Mouse (Mus musculus) telencephalon, adult 2 months (tissue): Measurements from ENCODE around the gene Tgfbi.

Source experiments
- DNase-seq: peaks from one replicate; pipeline ENCODE4 v3.0.0-alpha.2; 2011; ENCODE audit warnings: low read depth, low spot score

The Tgfbi gene

DNA sequence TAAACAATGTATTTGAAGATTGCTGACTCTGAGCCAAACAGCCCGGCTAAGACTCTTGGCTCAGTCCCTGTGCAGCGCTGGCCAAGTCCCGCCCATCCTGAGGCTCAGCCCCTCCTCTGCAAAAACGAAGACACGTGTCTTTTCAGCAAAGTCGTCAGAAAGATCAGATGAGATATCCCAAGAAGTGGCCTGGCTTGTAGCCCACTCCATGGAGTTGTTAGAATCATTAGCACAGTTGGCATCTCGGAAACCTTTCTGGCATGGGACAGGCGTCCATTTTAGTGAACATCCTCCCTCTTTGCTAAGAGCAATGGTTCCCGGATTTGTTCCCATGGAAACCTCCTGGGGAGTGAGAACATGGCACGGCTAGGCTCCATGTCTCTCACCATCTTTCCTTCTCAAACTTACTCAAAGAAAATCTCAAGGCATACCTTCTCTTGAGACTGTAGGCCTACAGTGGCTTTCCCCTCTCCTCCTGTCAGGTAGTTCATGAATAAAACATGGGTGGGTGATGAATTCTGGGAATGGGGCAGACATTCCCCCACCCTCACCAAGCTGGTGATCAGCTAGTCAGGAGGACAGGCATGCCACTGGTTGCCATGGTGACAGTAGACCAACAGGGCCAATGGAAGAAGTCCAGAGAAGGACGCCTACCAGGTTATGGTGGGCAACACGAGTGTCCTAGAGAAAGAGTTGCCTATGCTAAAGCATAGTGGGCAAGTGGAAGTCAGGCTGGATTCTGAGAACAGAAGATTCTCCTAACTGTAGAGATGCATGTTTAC lies 11.3 kb upstream of the Tgfbi start:
- no peak for DNase-seq

DNA sequence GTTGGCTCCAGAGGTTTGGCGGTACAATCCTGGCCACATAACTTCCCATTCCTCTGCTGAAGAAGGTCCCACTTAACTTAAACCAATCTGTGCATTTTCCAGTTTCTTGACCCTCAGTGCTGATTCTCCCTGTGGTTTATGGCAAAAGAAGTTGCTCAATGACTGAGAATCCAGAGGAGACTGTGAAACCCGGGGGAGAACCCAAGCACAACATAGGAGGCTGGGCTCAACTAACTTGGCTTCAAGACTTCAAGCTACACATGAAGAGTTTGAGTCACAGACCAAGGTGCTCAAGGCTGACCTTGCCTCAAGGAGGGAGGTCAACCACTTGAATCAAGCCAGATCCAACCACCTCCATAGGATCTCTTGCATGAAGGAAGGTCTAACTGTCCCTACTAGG lies 9.8 kb upstream of the Tgfbi start:
- no peak for DNase-seq

DNA sequence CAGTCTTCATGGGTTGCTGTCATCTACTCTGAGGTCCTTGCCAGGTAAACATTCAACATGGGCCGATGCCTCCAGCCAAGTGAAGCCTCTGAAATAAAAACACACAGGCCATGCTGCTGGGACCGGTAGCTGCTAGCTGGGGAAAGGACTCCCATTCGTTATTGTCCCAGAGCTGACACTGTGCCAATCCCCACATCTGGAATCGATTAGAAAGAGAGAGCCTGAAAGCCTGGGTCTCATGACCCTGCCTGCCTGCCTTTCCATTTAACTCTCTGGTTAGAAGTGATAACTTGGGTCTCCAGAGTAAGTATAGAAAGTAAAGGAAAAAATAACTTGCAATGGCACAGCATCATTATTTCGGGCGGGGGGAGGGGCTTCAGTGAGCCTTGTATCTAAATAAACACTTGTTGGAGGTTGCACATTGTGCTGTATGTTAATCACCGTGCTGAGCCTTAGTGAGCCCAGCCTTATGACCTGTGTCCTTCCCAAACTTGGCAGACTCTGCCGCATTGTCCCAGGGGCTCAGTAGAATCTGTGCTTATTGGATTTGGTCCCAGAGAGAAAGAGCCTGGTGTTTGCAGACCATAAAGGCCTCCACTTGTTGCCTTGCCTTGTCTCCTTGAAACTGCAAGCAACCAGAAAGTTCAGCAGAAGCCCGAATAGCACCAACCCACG lies 9.0 kb upstream of the Tgfbi start:
- no peak for DNase-seq

DNA sequence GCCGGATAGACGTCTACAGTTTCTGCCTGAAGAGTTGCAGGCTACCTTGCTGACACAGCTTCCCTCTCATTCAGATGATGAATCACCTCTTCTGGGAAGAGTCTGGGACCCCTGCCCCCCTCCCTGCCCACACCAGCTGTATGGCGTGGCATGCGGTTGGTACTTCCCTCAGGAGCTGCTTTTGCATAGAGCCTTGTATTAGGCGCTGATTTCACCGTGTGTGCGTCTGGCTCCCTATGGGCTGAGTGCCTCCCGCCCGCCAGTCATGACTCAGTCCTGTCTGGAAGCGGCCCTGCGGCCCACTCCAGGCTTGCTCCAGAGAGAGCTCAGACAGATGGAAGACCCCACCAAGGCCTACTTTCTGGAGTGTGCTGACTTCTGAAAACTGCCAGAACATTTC lies 8.1 kb upstream of the Tgfbi start:
- no peak for DNase-seq

DNA sequence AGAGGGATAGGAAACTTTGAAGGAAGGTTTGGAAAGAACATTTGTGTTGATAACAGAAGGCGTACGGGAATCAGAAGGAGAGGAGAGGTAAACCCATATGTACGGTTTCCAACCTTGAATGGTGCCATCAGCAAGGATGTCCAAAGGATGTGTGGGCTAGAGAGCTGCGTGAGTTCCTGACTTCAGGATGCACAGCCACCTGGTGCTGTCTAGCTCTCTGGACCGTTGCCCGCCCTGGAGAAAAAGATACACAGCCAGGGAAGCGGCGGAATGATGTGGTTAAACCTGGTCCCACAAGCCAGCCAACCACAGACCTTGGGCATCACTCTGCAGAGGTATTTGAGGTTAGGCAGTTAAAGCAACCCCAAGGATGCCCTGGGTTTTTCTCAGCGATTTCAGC lies 3.8 kb upstream of the Tgfbi start:
- no peak for DNase-seq

DNA sequence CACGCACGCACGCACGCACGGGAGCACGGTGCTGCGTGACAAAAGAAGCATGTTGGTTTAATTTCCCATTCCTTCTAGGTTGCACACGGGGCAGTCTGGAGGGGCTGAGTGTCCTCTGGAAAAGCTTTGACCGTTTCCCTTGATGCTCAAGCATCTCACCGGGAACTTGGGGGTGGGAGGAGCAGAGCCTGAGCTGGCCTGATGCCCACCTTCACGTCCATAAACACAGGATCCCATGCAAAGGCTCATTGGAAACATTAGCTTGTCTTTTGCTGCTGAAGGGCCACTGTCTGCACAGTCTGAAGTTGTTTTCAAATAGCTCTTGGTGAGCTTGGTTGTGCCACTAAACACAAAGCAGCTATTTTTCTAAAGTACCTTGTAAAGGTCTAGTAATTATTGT lies 2.6 kb upstream of the Tgfbi start:
- no peak for DNase-seq

DNA sequence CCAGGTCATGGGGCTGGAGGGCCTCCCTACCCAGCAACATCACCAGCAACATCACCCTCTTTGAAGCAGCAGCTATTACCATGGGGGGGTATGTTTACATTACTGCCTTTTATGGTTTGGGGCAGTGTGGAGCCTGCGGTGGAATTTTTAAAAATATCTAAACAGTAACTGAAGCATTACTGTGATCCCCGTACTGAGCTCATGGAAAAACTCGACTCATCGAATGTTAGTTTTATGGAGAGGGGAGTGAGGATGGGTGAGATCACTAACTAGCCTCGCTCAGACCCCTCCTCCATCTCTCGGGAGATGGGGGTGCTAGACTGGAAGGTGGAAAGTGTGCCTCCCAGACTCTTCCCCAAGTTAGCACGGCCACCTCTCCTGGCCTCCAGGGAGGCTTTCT lies 2.1 kb upstream of the Tgfbi start:
- no peak for DNase-seq

DNA sequence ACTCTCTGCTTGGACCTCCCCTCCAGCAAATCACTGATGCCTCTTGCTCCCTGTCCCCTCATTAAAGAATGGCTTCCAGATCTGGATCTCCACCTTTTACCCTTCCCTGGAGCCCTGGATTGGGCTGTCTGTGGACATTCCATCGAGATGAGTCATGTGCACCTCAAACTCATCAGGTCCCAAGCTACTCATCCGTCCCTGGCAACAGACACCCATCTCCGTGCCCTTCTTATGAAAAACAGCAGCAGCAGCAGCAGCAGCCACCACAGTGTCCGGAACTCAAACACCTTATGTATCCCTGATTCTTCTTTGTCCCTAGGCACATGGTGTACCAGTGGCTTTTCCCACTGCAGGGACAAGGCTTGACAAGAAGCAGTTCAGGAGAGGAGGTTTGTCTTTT lies 1.5 kb upstream of the Tgfbi start:
- no peak for DNase-seq

DNA sequence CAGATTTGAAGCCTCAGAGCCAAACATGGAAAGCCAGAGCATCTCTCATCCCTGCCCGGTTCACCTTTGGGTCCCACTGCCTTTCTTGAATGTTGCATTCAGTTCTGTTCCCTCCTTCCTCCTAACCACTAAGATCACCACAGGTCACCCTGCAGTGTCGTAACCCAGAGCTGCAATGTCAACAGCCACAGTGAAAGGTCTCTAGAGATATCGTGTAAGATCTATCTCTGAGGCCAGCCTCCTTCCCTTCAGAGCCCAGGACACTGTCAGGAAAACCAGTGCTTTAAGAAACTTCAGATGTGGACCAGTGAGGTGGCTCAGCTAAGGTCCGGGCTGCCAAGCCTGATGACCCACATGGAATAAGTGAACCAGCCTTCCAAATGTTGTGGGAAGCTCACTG lies 1.8 kb downstream of the Tgfbi start:
- no peak for DNase-seq

DNA sequence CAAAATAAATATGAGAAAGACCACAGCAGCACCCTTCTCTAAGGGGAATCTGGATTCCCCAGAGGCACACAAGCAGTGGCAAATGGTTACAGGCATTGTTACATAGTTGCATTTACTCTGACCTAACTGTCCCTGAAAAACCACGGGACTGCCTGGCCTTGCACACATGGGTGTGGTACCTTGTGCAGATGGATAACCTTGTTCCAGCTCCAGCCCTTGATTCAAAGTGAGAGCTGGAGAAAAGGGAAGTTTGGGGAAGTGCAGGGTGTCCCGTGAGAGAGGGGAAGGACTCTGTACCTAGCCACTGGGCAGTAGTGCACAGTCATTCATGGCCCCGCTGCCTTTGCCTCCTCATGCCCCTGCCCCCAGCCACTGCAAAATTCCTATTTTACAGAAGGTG lies 2.4 kb downstream of the Tgfbi start:
- DNase-seq: no peak

DNA sequence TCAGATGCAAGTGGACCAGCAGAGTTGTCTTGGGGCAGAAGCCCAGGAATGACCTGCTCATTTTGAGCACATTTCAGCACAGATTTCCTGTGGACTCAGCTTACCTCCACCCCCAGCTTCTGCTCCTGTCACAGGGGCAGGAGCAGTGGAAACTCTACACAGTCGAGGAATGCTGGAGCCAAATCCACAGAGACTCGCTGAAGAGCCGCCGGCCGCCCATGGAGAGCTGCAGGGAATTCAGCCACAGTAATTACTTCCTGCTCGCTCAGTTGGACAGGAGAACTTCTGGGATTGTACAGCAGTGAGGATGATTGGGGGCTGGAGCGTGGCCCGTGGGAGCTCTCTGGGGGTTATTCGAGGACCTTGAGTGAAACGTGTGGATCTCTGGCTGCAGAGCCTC lies 3.0 kb downstream of the Tgfbi start:
- DNase-seq: no peak

DNA sequence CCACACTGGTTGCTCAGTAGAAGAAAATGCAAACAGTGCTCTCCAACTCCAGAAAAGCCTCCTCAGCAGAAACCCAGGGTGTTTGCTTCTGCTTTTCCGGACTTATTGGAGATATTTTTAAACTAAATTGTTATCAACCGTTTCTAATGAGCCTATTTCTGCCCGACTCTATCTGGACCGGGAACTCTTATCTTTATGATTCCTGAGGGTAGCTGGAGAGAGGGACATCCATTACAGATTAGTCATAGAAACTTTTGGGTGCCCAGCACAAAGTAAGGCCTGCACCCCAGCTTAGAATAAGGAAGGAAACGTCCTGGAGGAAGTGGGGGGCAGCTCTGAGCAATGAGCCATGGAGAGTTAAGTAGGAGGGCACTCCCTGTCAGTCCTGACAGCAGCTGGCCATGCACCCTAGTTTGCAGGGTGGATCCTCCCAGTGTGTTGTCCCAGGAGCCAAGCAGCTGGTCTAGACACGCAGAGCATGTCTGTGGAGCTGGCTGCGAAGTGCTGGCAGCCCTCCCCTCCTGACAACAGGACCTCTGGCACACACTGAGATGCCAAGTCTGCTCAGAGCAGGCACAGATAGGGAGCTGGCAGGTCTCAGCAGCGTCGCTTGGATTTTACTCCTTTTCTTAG lies 4.2 kb downstream of the Tgfbi start:
- no peak for DNase-seq

DNA sequence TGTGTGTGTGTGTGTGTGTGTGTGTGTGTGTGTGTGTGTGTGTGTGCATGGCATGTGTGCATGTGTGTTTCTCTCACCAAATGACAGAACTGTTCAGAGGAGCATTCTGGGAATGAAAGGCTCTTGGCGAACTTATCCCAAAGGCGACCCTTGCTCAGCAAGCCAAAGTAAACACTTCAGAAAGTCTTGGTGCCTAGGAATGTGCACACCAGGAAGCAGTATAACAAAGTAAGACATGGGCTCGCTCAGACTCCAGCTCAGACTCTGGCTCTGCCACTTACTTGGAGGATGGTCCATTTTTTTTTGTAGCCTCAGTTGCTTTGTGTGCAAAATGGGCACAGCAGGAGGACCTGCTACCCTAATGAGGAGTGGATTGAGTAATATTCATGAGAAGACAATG lies 5.4 kb downstream of the Tgfbi start:
- DNase-seq: no peak

DNA sequence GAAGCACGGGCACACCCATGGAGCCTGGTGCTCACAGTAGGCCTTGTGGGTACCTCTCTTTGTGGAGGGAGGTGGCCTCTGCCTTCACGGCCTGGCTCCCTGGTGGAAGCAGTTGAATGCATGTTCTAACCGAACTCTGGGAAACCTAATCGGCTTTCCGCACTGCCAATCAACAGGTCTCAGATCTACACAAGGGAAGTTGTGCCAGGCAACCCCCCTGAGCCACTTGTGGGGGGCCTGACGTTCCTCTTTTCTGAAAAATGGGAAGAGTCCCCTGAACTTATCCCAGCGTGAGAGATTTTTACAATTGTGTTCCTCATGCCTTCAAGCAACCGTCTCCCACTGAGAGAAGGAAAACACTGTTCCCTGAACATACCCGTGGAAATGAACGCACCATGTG lies 5.9 kb downstream of the Tgfbi start:
- no peak for DNase-seq

DNA sequence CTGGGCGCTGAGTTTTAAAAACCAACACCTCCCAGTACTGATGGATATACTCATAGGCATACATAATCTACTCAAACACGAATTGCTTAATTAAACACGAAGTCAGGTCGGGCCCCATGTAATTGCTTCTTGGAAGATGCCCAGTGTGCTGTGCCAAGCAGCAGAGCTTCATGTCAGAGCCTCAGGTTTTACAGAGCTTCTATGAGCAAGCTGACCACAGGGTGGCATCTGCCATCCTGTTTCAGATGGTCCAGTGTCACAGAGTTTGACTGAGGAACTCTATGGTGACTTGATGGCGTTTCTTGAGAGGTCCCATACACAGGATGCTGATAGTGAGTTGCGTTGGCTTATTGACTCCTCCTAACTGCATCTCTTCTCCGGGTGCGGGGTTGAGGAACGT lies 6.5 kb downstream of the Tgfbi start:
- no peak for DNase-seq

DNA sequence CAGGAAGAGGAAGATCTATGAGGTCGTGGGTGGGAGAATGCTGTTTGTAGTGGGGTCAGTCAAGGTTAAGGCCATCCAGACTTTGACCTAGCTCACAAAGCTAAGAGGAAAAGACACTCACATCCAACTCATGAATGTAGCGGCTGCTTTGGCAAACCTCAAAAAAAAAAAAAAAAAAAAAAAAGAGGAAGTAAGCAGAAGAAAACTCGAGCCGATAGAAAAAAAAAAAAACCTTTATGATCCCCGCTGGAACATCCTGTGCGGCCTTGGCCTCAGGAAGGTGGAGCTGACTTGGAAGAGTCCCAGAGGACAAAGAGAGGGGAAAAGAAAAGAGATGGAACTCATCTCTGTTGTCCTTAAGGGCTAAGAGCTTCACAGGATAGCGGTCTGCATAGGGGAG lies 7.1 kb downstream of the Tgfbi start:
- DNase-seq: no peak

DNA sequence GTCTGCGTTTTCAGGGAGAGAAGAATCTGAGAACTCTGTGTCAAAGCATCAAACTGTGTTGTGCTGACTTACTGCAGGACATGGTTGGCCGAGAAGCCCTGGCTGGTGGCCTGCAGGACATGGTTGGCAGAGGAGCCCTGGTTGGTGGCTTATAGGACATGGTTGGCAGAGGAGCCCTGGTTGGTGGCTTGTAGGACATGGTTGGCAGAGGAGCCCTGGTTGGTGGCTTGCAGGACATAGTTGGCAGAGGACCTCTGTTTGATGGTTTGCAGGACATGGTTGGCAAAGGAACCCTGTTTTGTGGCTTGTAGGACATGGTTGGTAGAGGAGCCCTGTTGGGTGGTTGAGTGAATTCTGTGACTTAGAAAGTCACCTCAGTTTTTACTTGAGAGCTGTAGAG lies 7.9 kb downstream of the Tgfbi start:
- no peak for DNase-seq

DNA sequence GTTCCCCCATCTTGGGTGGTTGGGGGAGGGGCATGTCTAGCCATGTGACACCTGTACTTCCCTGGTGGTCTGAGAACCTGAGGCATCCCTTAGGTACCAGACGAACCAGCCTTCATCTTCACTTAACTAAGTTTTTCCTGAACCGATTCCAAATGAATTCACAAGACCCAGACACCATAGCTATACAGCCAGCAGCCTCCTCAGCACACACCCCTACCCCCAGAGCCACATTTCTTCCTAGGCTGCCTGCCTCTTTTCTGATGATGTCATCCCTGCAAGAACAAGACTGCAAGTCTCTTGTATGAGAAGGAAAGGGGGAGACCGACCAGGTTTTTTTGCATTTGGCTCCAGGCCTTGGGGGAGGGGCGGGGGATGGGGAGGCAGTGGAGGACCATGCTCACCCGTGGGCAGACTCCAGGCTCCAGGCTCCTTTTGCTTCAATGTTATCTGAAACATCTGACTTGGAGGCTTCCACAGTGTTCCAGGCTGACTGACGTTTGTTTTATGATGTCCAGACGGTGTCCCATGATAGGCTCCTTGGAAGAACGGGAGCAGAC lies 13.0 kb downstream of the Tgfbi start:
- DNase-seq: no peak

DNA sequence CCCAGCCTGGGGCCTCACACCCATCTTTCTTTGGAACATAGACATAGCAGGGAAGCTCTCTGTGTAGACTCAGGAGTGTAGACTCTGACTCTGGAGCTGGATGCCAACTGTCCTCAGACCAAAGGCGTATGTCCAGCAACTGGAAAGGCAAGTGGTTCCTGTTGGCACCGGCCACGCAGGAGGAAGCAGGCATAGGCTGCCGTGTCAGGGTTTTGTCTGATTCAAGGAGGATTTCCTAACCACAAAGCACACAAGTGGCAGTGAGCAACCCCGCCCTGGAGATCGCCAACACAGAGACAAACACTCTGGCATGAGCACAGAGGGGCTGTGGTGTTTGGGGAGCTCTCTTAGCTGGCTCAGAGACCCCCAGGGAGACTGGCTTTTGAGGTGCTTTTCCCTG lies 17.2 kb downstream of the Tgfbi start:
- no peak for DNase-seq

DNA sequence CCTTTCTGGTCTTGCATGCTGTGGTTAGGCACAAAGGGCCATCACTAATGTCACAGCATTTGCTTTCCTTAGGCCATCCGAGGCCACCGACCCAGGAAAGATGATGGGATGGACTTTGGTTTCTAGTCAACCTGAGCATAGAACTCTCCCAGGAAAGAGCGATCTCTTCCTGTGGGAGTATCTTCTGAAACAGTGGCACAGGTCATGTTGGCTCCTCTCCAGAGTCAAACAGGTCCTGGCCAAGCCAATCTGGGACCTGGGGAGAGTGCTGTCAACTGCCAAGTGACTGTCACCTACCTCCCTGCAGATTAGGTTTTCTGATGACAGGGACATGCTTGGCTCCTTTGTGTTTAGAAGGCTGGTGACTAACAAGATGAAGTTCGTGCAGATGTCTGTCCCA lies 20.8 kb downstream of the Tgfbi start:
- DNase-seq: no peak

DNA sequence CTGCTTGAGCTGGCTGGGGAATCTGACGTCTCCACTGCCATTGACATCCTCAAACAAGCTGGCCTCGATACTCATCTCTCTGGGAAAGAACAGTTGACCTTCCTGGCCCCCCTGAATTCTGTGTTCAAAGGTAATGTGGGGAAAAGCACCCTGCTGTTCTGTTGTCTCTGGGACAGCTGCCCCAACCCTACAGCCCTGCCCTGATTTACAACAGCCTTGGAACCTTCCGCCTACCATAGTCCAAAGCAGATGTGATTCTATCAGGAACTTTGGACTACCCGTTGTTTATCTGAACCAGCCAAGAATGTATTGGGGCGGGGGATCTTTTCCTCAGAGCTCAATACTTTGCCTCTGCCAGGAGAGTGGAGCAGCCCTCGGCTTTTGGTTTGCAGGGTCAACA lies 21.2 kb downstream of the Tgfbi start:
- DNase-seq: no peak

DNA sequence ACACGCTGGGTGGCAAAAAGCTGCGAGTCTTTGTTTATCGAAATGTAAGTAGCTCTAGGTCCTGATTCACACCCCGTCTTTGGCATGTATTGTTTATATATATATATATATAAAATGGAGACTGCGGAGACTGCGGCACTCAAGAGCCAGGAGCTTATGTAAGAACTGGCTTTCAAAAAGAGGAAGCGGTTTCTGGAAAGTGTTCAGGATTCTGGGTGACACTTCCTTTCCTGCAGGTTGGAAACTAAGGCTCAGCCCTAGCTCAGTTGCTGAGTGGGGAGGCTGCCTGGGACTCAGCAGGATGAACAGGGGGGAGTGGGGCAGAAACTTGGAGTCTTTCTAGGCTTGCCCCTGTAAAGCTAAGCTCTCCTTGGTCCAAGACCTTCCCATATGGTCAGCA lies 22.0 kb downstream of the Tgfbi start:
- peak; percentile 40 for DNase-seq

DNA sequence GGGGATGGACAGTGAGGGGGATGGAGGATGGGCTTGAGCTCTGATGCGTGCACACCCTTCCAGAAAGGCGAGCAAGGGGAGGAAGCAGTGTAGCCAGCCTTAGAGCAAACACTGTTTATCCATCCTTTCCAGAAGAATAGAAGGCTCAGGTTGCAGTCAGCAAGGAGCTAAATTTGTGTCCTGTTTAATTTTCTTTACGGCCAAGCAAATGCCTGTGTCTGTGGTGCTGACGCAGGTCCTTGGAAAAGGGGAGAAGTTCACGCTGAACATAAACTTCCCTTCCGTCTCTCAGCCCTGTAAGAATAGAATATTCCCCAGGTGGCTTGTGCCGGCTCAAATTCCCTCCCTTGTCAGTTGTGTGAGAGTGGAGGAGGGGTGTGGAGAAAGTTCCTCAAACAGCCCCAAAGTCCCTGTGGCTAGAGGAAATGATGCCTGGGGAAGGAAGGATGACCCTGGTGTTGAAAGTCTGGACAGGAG lies 24.9 kb downstream of the Tgfbi start:
- DNase-seq: no peak
